In the genomic region with DNA sequence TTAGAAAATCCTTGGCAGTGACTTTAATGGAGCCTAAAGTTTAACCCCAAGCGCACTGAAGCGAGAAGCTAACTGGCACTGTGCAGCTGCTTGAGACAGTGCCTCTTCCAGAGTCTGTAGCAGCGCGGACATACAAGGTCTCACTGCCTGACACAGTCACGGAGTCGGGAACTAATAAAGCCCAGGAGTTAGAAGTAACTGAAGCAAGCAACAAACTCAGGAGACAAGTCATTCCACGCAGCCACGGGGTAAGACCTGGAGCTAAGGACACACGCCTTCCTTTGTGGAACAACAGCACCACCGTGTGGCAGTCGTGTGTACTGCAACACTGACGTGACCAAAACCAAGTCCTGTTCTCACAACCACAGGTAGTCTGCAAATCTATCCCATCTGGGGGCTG, we compare ENCODE assay signal across 9 mouse cellular contexts. TPM values are rescaled to one million over a fixed set of nuclear protein-coding genes. Genes with fewer than 3 reads are reported as not detected.
DNase-seq lines count a peak whose midpoint lies in the region; ATAC-seq and TF ChIP-seq lines count a peak whose summit lies in the region.
"Had no signal": no experiment of that assay in that cellular context is flagged by ENCODE, and none has a peak within 500 bp of the region (broad histone marks: within the 10 kb centered on the region; RNA-seq: fewer than 3 reads in every experiment).

No protein-coding gene starts in this region.

- peak; percentile 73 for ATAC-seq in G1E (ENCODE audit: extremely low read depth, insufficient number of reproducible peaks, low FRiP score, poor library complexity, severe bottlenecking)
- ATAC-seq in forebrain, embryonic 16.5 days = peak; percentile 74; the same call in 1 of the 2 replicates
- ATAC-seq in hematopoietic stem cell, adult 5-6 weeks (replicated peaks in 1 of 2; ENCODE audit: insufficient read depth in 1 of 2, low FRiP score in 2 of 2, low TSS enrichment in 1 of 2, low read depth in 1 of 2, poor library complexity in 2 of 2, severe bottlenecking in 2 of 2) = peak; percentile 85; a peak in 3 of 4 replicates
- peak; percentile 64; the same call in 1 of the 2 replicates for ATAC-seq in lung, embryonic 15.5 days (ENCODE audit: borderline replicate concordance, extremely low read depth, low FRiP score, low TSS enrichment)

- peak; percentile 99 for TF ChIP-seq CTCF in G1E (IDR thresholded peaks at IDR 0.05; ENCODE audit: low read depth, low read length)

- H3K36me3 ChIP-seq in G1E (replicated peaks) = peaks cover 90% of the 10 kb centered on the region
- H3K36me3 ChIP-seq in forebrain, embryonic 16.5 days (ENCODE audit: control insufficient read depth, insufficient read depth) = peaks cover 5% of the 10 kb centered on the region; the same call in 1 of the 2 replicates
- H3K36me3 ChIP-seq in lung, embryonic 15.5 days = peaks cover 17% of the 10 kb centered on the region

- H3K4me2 ChIP-seq in forebrain, embryonic 16.5 days (ENCODE audit: low read length) = no peak overlapping the region
- no peak overlapping the region for H3K4me2 ChIP-seq in lung, embryonic 15.5 days

- H3K27ac ChIP-seq in forebrain, embryonic 16.5 days (ENCODE audit: low read length) = no peak overlapping the region
- no peak overlapping the region for H3K27ac ChIP-seq in lung, embryonic 15.5 days
- H3K27ac ChIP-seq: macrophage had no signal

- no peaks in the 10 kb centered on the region for H3K27me3 ChIP-seq in G1E (ENCODE audit: insufficient read depth, low read length)
- no peaks in the 10 kb centered on the region for H3K27me3 ChIP-seq in forebrain, embryonic 16.5 days (replicated peaks; ENCODE audit: control insufficient read depth, insufficient read depth, low read length)
- H3K27me3 ChIP-seq in lung, embryonic 15.5 days = no peaks in the 10 kb centered on the region

- 35% methylated on average over 12 of the region's 12 CpGs for WGBS in forebrain, embryonic 16.5 days
- 26% methylated on average over 12 of the region's 12 CpGs for WGBS in lung, embryonic 15.5 days

- no peaks in the 10 kb centered on the region for H3K9me3 ChIP-seq in G1E (replicated peaks)
- H3K9me3 ChIP-seq in forebrain, embryonic 16.5 days (ENCODE audit: control insufficient read depth, low read length) = no peaks in the 10 kb centered on the region
- no peaks in the 10 kb centered on the region for H3K9me3 ChIP-seq in lung, embryonic 15.5 days

- H3K4me1 ChIP-seq in G1E (ENCODE audit: insufficient read depth, low read depth, low read length) = no peaks in the 10 kb centered on the region; the same call in 1 of the 2 replicates
- H3K4me1 ChIP-seq in forebrain, embryonic 16.5 days (replicated peaks; ENCODE audit: control insufficient read depth, insufficient read depth, low read length) = no peaks in the 10 kb centered on the region
- peaks cover 8% of the 10 kb centered on the region; the same call in 1 of the 2 replicates for H3K4me1 ChIP-seq in lung, embryonic 15.5 days

- H3K9ac ChIP-seq in forebrain, embryonic 16.5 days (replicated peaks; ENCODE audit: low read depth, low read length) = no peak overlapping the region
- no peak overlapping the region for H3K9ac ChIP-seq in lung, embryonic 15.5 days

- H3K4me3 ChIP-seq in G1E (ENCODE audit: low read depth, low read length) = no peak overlapping the region
- H3K4me3 ChIP-seq in forebrain, embryonic 16.5 days (replicated peaks; ENCODE audit: low read length) = no peak overlapping the region
- no peak overlapping the region for H3K4me3 ChIP-seq in lung, embryonic 15.5 days

- DNase-seq in G1E (ENCODE audit: low spot score) = peak; percentile 48
- peak; percentile 75 to 86 for DNase-seq in cerebellum, adult 18-20 months
- DNase-seq in layer of hippocampus, adult 9-10 months (ENCODE audit: low spot score) = peak; percentile 76
- peak; percentile 34 for DNase-seq in ovary, adult 18-20 months (ENCODE audit: low spot score)
- peak; percentile 18 to 30 for DNase-seq in thymus, adult 18-20 months

RNA-seq across cellular contexts. Expression of gene Tgfb2, which starts 16.1 kb away (rescaled TPM):
- total RNA-seq in G1E (2014; fragmentation: Nextera tagmentation) = 0.30 TPM in 1 of 2 replicates, not detected in the other
- total RNA-seq in G1E (2017) = 0.33 and 0.46 TPM in 2 replicates
- polyA plus RNA-seq in G1E (2012) = 0.02 and 0.03 TPM in 2 replicates
- polyA plus RNA-seq in forebrain, embryonic 16.5 days (2015; fragmentation: Nextera tagmentation; extraction: Ambion mirVana) = 21.4 and 22.0 TPM in 2 replicates
- total RNA-seq in hematopoietic stem cell, adult 5-6 weeks (2017) = 0.05 TPM in 1 of 2 replicates, not detected in the other
- polyA plus RNA-seq in lung, embryonic 15.5 days (2015; fragmentation: Nextera tagmentation; extraction: Ambion mirVana) = 83.8 and 89.9 TPM in 2 replicates

RNA-seq across cellular contexts. Expression of gene Rrp15, which starts 27.3 kb away (rescaled TPM):
- 23.1 and 28.5 TPM in 2 replicates for total RNA-seq in G1E (2014; fragmentation: Nextera tagmentation)
- total RNA-seq in G1E (2017) = 62.3 and 71.9 TPM in 2 replicates
- polyA plus RNA-seq in G1E (2012) = 11.9 and 12.4 TPM in 2 replicates
- polyA plus RNA-seq in forebrain, embryonic 16.5 days (2015; fragmentation: Nextera tagmentation; extraction: Ambion mirVana) = 37.1 and 39.6 TPM in 2 replicates
- total RNA-seq in hematopoietic stem cell, adult 5-6 weeks (2017) = 100 and 144 TPM in 2 replicates
- polyA plus RNA-seq in lung, embryonic 15.5 days (2015; fragmentation: Nextera tagmentation; extraction: Ambion mirVana) = 62.3 and 63.5 TPM in 2 replicates

Comparison
In these comparisons a context has a peak if more than half of its experiments do, and no peak if none do; other contexts are left out.
1. DNase-seq: peak in every context shown above with its lines; median percentile 80 in cerebellum, adult 18-20 months; 76 in layer of hippocampus, adult 9-10 months; 48 in G1E; 34 in ovary, adult 18-20 months; 24 in thymus, adult 18-20 months.
2. RNA of gene Tgfb2, which starts 16.1 kb away (polyA plus RNA-seq): 83.8 to 89.9 TPM in lung, embryonic 15.5 days and 21.4 to 22.0 TPM in forebrain, embryonic 16.5 days; 0.02 to 0.03 TPM in G1E; every median in the first group is over 10 times any median in the second.
3. Peak in every context shown above with its lines, with median percentiles within 50 percentile points of each other: ATAC-seq.